Mouse (Mus musculus) forebrain, embryonic 12.5 days (tissue): Measurements from ENCODE around the gene Olfr1231. TPM values are rescaled to one million over a fixed set of nuclear protein-coding genes. Genes with fewer than 3 reads are reported as not detected.

ENCODE experiments used
- ATAC-seq: fragments of 200-750 bp; cut with Nextera tagmentation; 2 replicates; pipeline ENCODE4 v1.8.0; 2017; ENCODE audit warnings: moderate TSS enrichment; ENCODE audit not compliant: low FRiP score
- H3K27ac ChIP-seq: fragments of 300-500 bp; sonication (generic); 2 replicates; pipeline ENCODE4 v1.5.1; 2016; ENCODE audit warnings: mild to moderate bottlenecking
- H3K27me3 ChIP-seq: fragments of 300-500 bp; sonication (generic); 2 replicates; pipeline ENCODE4 v1.6.1; 2016; ENCODE audit warnings: mild to moderate bottlenecking
- H3K36me3 ChIP-seq: fragments of 300-500 bp; sonication (generic); replicated peaks from 2 replicates; pipeline ENCODE4 v1.6.1; 2016; ENCODE audit warnings: mild to moderate bottlenecking
- H3K4me1 ChIP-seq: fragments of 300-500 bp; sonication (generic); 2 replicates; pipeline ENCODE4 v1.6.1; 2016
- H3K4me2 ChIP-seq: fragments of 300-500 bp; sonication (generic); 2 replicates; pipeline ENCODE4 v1.6.1; 2016; ENCODE audit warnings: mild to moderate bottlenecking, moderate library complexity
- H3K4me3 ChIP-seq: fragments of 300-500 bp; sonication (generic); replicated peaks from 2 replicates; pipeline ENCODE4 v1.5.1; 2016; ENCODE audit warnings: mild to moderate bottlenecking
- H3K9ac ChIP-seq: fragments of 300-500 bp; sonication (generic); 2 replicates; pipeline ENCODE4 v1.6.1; 2016; ENCODE audit warnings: mild to moderate bottlenecking
- H3K9me3 ChIP-seq: fragments of 300-500 bp; sonication (generic); 2 replicates; pipeline ENCODE4 v1.6.1; 2016
- WGBS: fragments of 180-500 bp; shearing (Covaris S2); methylation state at CpG from one replicate; pipeline ENCODE4 v1.1.7; 2016; 5-methylcytosine and 5-hydroxymethylcytosine counted together
- polyA plus RNA-seq: library from polyadenylated mRNA; unstranded; fragments of >200 nt; fragmentation: Nextera tagmentation; extraction: Ambion mirVana; gene quantifications from 2 replicates; pipeline ENCODE4 v1.2.1, GENCODE M21; 2016

The Olfr1231 gene
- polyA plus RNA-seq, result not detected in 2 replicates

DNA sequence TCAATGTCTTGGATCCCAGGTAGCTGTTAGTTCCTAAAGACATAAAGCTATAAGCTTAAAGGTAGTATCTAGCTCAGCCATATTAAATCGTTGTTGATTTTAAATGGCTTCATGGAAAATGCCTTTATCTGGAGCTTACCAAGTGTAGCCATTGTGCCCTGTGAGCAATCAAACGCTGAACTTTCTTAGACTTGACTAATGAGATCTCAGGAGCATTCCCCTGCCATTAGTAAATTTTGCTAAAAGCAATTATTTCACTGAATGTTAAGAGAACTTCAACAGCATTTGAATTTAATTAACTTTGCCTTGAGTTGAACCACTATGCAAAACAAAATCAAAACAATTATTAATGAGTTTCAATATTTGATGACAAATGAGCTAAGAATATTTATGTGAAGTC is at the start of gene Olfr1231:
Olfr1231 (minus strand) TSS at position 101 of the 400 bp plus-strand sequence.
- no peak for ATAC-seq
- Histone ChIP-seq H3K36me3 (no peaks in the 10 kb centered on the region), H3K9ac (no peak within 1 kb of the TSS), H3K27ac (no peak within 1 kb of the TSS), H3K9me3 (no peaks in the 10 kb centered on the region), H3K4me2 (no peak within 1 kb of the TSS), H3K4me3 (no peak within 1 kb of the TSS), H3K27me3 (no peaks in the 10 kb centered on the region), H3K4me1 (no peaks in the 10 kb centered on the region)
- WGBS, result 66% methylated on average over 2 of the region's 2 CpGs

DNA sequence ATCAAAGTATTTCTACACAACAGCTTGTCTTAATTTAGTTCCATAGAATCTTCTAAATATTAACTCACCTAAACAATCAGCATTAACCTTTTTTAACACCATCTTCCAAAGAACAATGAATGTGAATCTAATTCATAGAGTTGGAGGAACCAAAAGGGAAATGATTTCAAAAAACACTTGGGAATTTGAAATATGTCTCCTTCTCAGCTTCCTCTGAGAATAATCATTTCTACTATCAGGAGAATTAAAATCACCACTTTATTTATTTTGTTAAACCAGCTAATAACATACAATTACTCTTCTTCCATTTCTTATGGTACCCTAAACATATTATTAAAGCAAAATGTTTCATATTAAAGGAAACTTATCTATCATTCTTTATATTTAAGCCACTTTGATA is 35.4 kb upstream of the Olfr1231 start, which contains the start of gene Olfr1233:
Olfr1233 (minus strand) TSS at position 101 of the 400 bp plus-strand sequence.
- no peak within 1 kb of the TSS for H3K4me2 ChIP-seq
- no peaks in the 10 kb centered on the region for H3K27me3 ChIP-seq
- no peaks in the 10 kb centered on the region for H3K36me3 ChIP-seq
- no peak within 1 kb of the TSS for H3K27ac ChIP-seq
- no peak within 1 kb of the TSS for H3K9ac ChIP-seq
- H3K9me3 ChIP-seq, result no peaks in the 10 kb centered on the region
- no peak within 1 kb of the TSS for H3K4me3 ChIP-seq
- no peak for ATAC-seq
- H3K4me1 ChIP-seq, result no peaks in the 10 kb centered on the region

DNA sequence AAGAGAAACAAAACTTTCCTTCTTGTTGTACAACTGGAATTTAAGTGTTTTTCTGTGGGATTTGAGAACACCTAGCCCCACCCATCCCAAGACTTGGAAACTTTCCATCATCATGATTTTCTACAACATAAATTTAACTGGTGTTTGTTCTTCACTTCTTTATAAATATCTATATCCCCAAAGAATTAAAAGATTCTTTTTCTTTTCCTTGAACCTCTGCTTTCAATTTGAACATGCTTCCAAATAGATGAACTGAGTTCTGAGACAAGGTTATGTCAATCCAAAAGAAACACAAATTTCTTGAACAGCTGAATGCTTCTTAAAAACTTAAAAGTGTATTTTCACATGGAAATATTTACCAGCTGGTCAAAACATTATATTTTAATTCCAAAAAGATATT is 22.7 kb upstream of the Olfr1231 start, which contains the start of gene Olfr1232:
Olfr1232 (minus strand) TSS at position 101 of the 400 bp plus-strand sequence.
- Histone ChIP-seq H3K4me3 (no peak within 1 kb of the TSS), H3K9me3 (no peaks in the 10 kb centered on the region), H3K4me1 (no peaks in the 10 kb centered on the region), H3K36me3 (no peaks in the 10 kb centered on the region), H3K4me2 (no peak within 1 kb of the TSS), H3K9ac (no peak within 1 kb of the TSS), H3K27me3 (no peaks in the 10 kb centered on the region), H3K27ac (no peak within 1 kb of the TSS)
- no peak for ATAC-seq

DNA sequence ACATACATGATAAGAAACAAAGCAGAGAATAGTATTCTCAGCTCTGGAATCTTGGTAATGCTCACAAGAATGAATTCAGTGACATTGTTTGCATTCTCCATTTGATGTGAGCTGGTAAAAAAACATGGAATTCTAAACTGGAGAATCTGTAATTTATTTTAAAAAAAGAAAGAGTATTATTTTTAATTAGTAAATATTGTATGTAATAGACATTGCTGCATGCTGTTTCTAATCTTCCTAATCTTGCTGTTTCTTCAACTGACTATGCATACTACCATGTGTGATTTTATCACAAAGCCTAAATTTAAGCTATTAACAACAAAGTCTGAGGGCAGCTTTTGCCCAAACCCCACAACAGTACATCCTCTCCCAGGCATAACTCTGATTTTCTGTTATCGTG is 9.7 kb downstream of the Olfr1231 start, which contains the start of gene Olfr1230:
Olfr1230 (minus strand) TSS at position 101 of the 400 bp plus-strand sequence.
- Histone ChIP-seq H3K4me2 (no peak within 1 kb of the TSS), H3K27me3 (no peaks in the 10 kb centered on the region), H3K9me3 (no peaks in the 10 kb centered on the region), H3K4me3 (no peak within 1 kb of the TSS), H3K36me3 (no peaks in the 10 kb centered on the region), H3K9ac (no peak within 1 kb of the TSS), H3K4me1 (no peaks in the 10 kb centered on the region), H3K27ac (no peak within 1 kb of the TSS)
- no peak for ATAC-seq
- WGBS, result 86% methylated on average over 1 of the region's 1 CpGs

DNA sequence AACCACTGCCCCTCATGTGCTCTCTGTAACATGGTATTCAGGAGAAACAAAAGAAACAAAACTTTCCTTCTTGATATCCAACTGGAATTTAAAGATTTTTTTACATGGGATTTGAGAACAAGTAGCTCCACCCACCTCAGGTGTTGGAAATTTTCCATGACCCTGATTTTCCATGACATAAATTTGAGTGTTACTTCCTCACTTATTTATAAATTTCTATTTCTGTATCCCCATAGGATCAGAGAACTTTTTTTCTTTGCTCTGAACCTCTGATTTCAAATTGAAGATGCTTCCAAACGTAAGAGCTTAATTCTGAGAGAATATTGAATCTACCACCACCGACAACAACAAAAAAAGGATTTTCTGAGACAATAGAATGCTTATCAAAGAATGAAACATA is 19.0 kb downstream of the Olfr1231 start, which contains the start of gene Olfr1229:
Olfr1229 (minus strand) TSS at position 101 of the 400 bp plus-strand sequence.
- Histone ChIP-seq H3K36me3 (no peaks in the 10 kb centered on the region), H3K9ac (no peak within 1 kb of the TSS), H3K9me3 (no peaks in the 10 kb centered on the region), H3K27ac (no peak within 1 kb of the TSS), H3K27me3 (no peaks in the 10 kb centered on the region), H3K4me2 (no peak within 1 kb of the TSS), H3K4me1 (no peaks in the 10 kb centered on the region), H3K4me3 (no peak within 1 kb of the TSS)
- ATAC-seq, result no peak
- 79% methylated on average over 2 of the region's 2 CpGs for WGBS

DNA sequence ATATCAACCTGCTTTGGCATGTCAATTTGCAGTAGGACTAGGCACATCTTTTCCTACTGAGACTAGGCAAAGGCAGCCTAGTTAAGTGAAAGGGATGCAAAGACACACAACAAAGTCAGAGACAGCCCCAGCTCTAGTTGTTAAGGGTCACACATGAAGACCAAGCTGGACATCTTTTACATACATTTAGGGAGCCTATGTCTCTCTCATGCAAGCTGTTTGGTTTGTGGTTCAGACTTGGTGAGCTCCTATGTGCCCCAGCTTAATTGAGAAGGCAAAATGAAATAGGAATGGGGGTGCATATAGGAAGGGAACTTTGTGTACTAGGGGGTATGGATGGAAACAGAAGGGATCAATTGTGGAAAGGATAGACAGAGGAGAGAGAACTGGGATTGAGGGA is 52.9 kb downstream of the Olfr1231 start, which contains the start of gene Olfr1228:
Olfr1228 (minus strand) TSS at position 101 of the 400 bp plus-strand sequence.
- no peaks in the 10 kb centered on the region for H3K9me3 ChIP-seq
- ATAC-seq, result no peak
- no peak within 1 kb of the TSS for H3K27ac ChIP-seq
- H3K36me3 ChIP-seq, result no peaks in the 10 kb centered on the region
- H3K9ac ChIP-seq, result no peak within 1 kb of the TSS
- no peak within 1 kb of the TSS for H3K4me3 ChIP-seq
- H3K4me1 ChIP-seq, result no peaks in the 10 kb centered on the region
- H3K27me3 ChIP-seq, result no peaks in the 10 kb centered on the region
- H3K4me2 ChIP-seq, result no peak within 1 kb of the TSS

Other genes starting within 250 kb of the Olfr1231 start
- not detected in 2 replicates for gene Olfr1218, start 245.9 kb downstream of the Olfr1231 start, polyA plus RNA-seq
- not detected in 2 replicates for gene Olfr1219, start 223.6 kb downstream of the Olfr1231 start, polyA plus RNA-seq
- not detected in 2 replicates for gene Olfr1220, start 200.2 kb downstream of the Olfr1231 start, polyA plus RNA-seq
- gene Olfr1221, start 189.8 kb downstream of the Olfr1231 start, polyA plus RNA-seq, result not detected in 2 replicates
- gene Olfr1222, start 174.0 kb downstream of the Olfr1231 start, polyA plus RNA-seq, result not detected in 2 replicates
- gene Olfr1223, start 155.5 kb downstream of the Olfr1231 start, polyA plus RNA-seq, result not detected in 2 replicates
- gene Olfr1224-ps1, start 143.0 kb downstream of the Olfr1231 start, polyA plus RNA-seq, result not detected in 2 replicates
- gene Olfr1225, start 132.4 kb downstream of the Olfr1231 start, polyA plus RNA-seq, result not detected in 2 replicates
- not detected in 2 replicates for gene Olfr1226, start 107.0 kb downstream of the Olfr1231 start, polyA plus RNA-seq
- not detected in 2 replicates for gene Olfr1228, start 53.0 kb downstream of the Olfr1231 start, polyA plus RNA-seq
- not detected in 2 replicates for gene Olfr1229, start 19.1 kb downstream of the Olfr1231 start, polyA plus RNA-seq
- gene Olfr1230, start 9.8 kb downstream of the Olfr1231 start, polyA plus RNA-seq, result not detected in 2 replicates
- gene Olfr1232, start 22.6 kb upstream of the Olfr1231 start, polyA plus RNA-seq, result not detected in 2 replicates
- gene Olfr1233, start 35.3 kb upstream of the Olfr1231 start, polyA plus RNA-seq, result not detected in 2 replicates
- not detected in 2 replicates for gene Olfr1234, start 57.8 kb upstream of the Olfr1231 start, polyA plus RNA-seq
- not detected in 2 replicates for gene Olfr1238, start 102.6 kb upstream of the Olfr1231 start, polyA plus RNA-seq
- not detected in 2 replicates for gene Olfr1239, start 113.3 kb upstream of the Olfr1231 start, polyA plus RNA-seq
- gene Olfr1240, start 135.9 kb upstream of the Olfr1231 start, polyA plus RNA-seq, result not detected in 2 replicates
- not detected in 2 replicates for gene Olfr1241, start 180.1 kb upstream of the Olfr1231 start, polyA plus RNA-seq
- not detected in 2 replicates for gene Olfr1242, start 191.3 kb upstream of the Olfr1231 start, polyA plus RNA-seq
- gene Olfr1243, start 224.4 kb upstream of the Olfr1231 start, polyA plus RNA-seq, result not detected in 2 replicates